Mouse (Mus musculus): ENCODE data around the gene Prss45. TPM values are rescaled to one million over a fixed set of nuclear protein-coding genes. Genes with fewer than 3 reads are reported as not detected.
A peak's percentile ranks its signal among the peaks of the same experiment; 100 is the strongest.

Prss45 gene
- polyA plus RNA-seq, 1 experiment from 2014 or later: 0.20 TPM

- H3K4me1 ChIP-seq (ENCODE audit: control insufficient read depth, insufficient read depth, low read length): peaks cover 22% of the 10 kb centered on the region
- H3K36me3 ChIP-seq (ENCODE audit: control insufficient read depth, insufficient read depth, low read length): no peaks in the 10 kb centered on the region
- peak overlapping the region; percentile 71 for H3K9ac ChIP-seq (ENCODE audit: low read depth, low read length)
- peak; percentile 77 for ATAC-seq
- peak overlapping the region; percentile 22; the same call in 1 of the 2 replicates for H3K27ac ChIP-seq (ENCODE audit: low read length)
- H3K4me3 ChIP-seq (ENCODE audit: low read depth, low read length): peak overlapping the region; percentile 44
- peaks cover 4% of the 10 kb centered on the region for H3K27me3 ChIP-seq (ENCODE audit: control insufficient read depth, insufficient read depth, low read depth, low read length)
- H3K4me2 ChIP-seq (ENCODE audit: low read length): peak overlapping the region; percentile 80
- WGBS: 8% methylated on average over 40 of the region's 40 CpGs
- no peaks in the 10 kb centered on the region for H3K9me3 ChIP-seq (replicated peaks; ENCODE audit: control insufficient read depth, low read length, poor library complexity, severe bottlenecking)
Measured at GRCm38 (mm10) chr9:110873681-110874659, 39.6 kb downstream of the Prss45 start.

GRCm38 (mm10) chr9:110874660-110875191 is 40.3 kb downstream of the Prss45 start:
- Histone ChIP-seq H3K4me1 (ENCODE audit: control insufficient read depth, insufficient read depth, low read length) (peaks cover 22% of the 10 kb centered on the region), H3K27me3 (ENCODE audit: control insufficient read depth, insufficient read depth, low read depth, low read length) (peaks cover 10% of the 10 kb centered on the region), H3K9ac (ENCODE audit: low read depth, low read length) (no peak overlapping the region), H3K9me3 (replicated peaks; ENCODE audit: control insufficient read depth, low read length, poor library complexity, severe bottlenecking) (no peaks in the 10 kb centered on the region), H3K4me3 (ENCODE audit: low read depth, low read length) (no peak overlapping the region), H3K4me2 (ENCODE audit: low read length) (peak overlapping the region; percentile 80; the same call in 1 of the 2 replicates), H3K36me3 (ENCODE audit: control insufficient read depth, insufficient read depth, low read length) (no peaks in the 10 kb centered on the region), H3K27ac (ENCODE audit: low read length) (peak overlapping the region; percentile 8; the same call in 1 of the 2 replicates)
- peak; percentile 6; the same call in 1 of the 2 replicates for ATAC-seq
- 9% methylated on average over 3 of the region's 3 CpGs for WGBS

GRCm38 (mm10) chr9:110875288-110875695 is 40.9 kb downstream of the Prss45 start:
- Histone ChIP-seq H3K27me3 (ENCODE audit: control insufficient read depth, insufficient read depth, low read depth, low read length) (peaks cover 14% of the 10 kb centered on the region), H3K36me3 (ENCODE audit: control insufficient read depth, insufficient read depth, low read length) (no peaks in the 10 kb centered on the region), H3K27ac (ENCODE audit: low read length) (peak overlapping the region; percentile 8; the same call in 1 of the 2 replicates), H3K9me3 (replicated peaks; ENCODE audit: control insufficient read depth, low read length, poor library complexity, severe bottlenecking) (no peaks in the 10 kb centered on the region), H3K4me1 (ENCODE audit: control insufficient read depth, insufficient read depth, low read length) (peaks cover 26% of the 10 kb centered on the region), H3K4me3 (ENCODE audit: low read depth, low read length) (no peak overlapping the region), H3K9ac (ENCODE audit: low read depth, low read length) (0 out of 2 replicates have a peak overlapping the region, but pooled peaks have one; percentile 18), H3K4me2 (ENCODE audit: low read length) (no peak overlapping the region)
- no peak for ATAC-seq
- WGBS: 16% methylated on average over 6 of the region's 6 CpGs

- Histone ChIP-seq H3K4me3 (ENCODE audit: low read depth, low read length) (no peak overlapping the region), H3K27me3 (ENCODE audit: control insufficient read depth, insufficient read depth, low read depth, low read length) (peaks cover 34% of the 10 kb centered on the region), H3K4me2 (ENCODE audit: low read length) (no peak overlapping the region), H3K9ac (ENCODE audit: low read depth, low read length) (no peak overlapping the region), H3K27ac (ENCODE audit: low read length) (no peak overlapping the region), H3K4me1 (ENCODE audit: control insufficient read depth, insufficient read depth, low read length) (peaks cover 30% of the 10 kb centered on the region), H3K36me3 (ENCODE audit: control insufficient read depth, insufficient read depth, low read length) (no peaks in the 10 kb centered on the region), H3K9me3 (replicated peaks; ENCODE audit: control insufficient read depth, low read length, poor library complexity, severe bottlenecking) (no peaks in the 10 kb centered on the region)
- 92% methylated on average over 1 of the region's 1 CpGs for WGBS
- ATAC-seq: no peak
Measured at GRCm38 (mm10) chr9:110877353-110877752, 43.0 kb downstream of the Prss45 start.

GRCm38 (mm10) chr9:110877888-110878287 is 43.5 kb downstream of the Prss45 start:
- no peak for ATAC-seq
- Histone ChIP-seq H3K4me3 (ENCODE audit: low read depth, low read length) (no peak overlapping the region), H3K27ac (ENCODE audit: low read length) (no peak overlapping the region), H3K27me3 (ENCODE audit: control insufficient read depth, insufficient read depth, low read depth, low read length) (peaks cover 33% of the 10 kb centered on the region), H3K9me3 (replicated peaks; ENCODE audit: control insufficient read depth, low read length, poor library complexity, severe bottlenecking) (no peaks in the 10 kb centered on the region), H3K4me2 (ENCODE audit: low read length) (no peak overlapping the region), H3K9ac (ENCODE audit: low read depth, low read length) (no peak overlapping the region), H3K36me3 (ENCODE audit: control insufficient read depth, insufficient read depth, low read length) (no peaks in the 10 kb centered on the region), H3K4me1 (ENCODE audit: control insufficient read depth, insufficient read depth, low read length) (peaks cover 30% of the 10 kb centered on the region)
- WGBS: 90% methylated on average over 5 of the region's 5 CpGs

GRCm38 (mm10) chr9:110879191-110879920 is 45.0 kb downstream of the Prss45 start, which contains the start of gene Als2cl:
Gene Als2cl (plus strand): TSS chr9:110879870.
- ATAC-seq: 0 out of 2 replicates have a peak, but pooled peaks have one; percentile 16
- peaks cover 21% of the 10 kb centered on the region for H3K4me1 ChIP-seq (ENCODE audit: control insufficient read depth, insufficient read depth, low read length)
- H3K9me3 ChIP-seq (replicated peaks; ENCODE audit: control insufficient read depth, low read length, poor library complexity, severe bottlenecking): no peaks in the 10 kb centered on the region
- no peaks in the 10 kb centered on the region for H3K36me3 ChIP-seq (ENCODE audit: control insufficient read depth, insufficient read depth, low read length)
- peak within 1 kb of the TSS; percentile 88 for H3K4me2 ChIP-seq (ENCODE audit: low read length)
- H3K4me3 ChIP-seq (ENCODE audit: low read depth, low read length): peak within 1 kb of the TSS; percentile 55
- no peak within 1 kb of the TSS for H3K27ac ChIP-seq (ENCODE audit: low read length)
- peaks cover 31% of the 10 kb centered on the region for H3K27me3 ChIP-seq (ENCODE audit: control insufficient read depth, insufficient read depth, low read depth, low read length)
- 12% methylated on average over 12 of the region's 12 CpGs for WGBS
- H3K9ac ChIP-seq (ENCODE audit: low read depth, low read length): peak within 1 kb of the TSS; percentile 67

GRCm38 (mm10) chr9:110879998-110880561 is 45.7 kb downstream of the Prss45 start, which contains the start of gene Tmie:
Gene Tmie (minus strand): TSS chr9:110880113.
- no peaks in the 10 kb centered on the region for H3K36me3 ChIP-seq (ENCODE audit: control insufficient read depth, insufficient read depth, low read length)
- no peaks in the 10 kb centered on the region for H3K9me3 ChIP-seq (replicated peaks; ENCODE audit: control insufficient read depth, low read length, poor library complexity, severe bottlenecking)
- H3K4me1 ChIP-seq (ENCODE audit: control insufficient read depth, insufficient read depth, low read length): peaks cover 14% of the 10 kb centered on the region
- peak within 1 kb of the TSS; percentile 67 for H3K9ac ChIP-seq (ENCODE audit: low read depth, low read length)
- peaks cover 31% of the 10 kb centered on the region for H3K27me3 ChIP-seq (ENCODE audit: control insufficient read depth, insufficient read depth, low read depth, low read length)
- WGBS: under 1% methylated on average over 48 of the region's 57 CpGs
- peak; percentile 50 for ATAC-seq
- H3K4me3 ChIP-seq (ENCODE audit: low read depth, low read length): peak within 1 kb of the TSS; percentile 55
- peak within 1 kb of the TSS; percentile 88 for H3K4me2 ChIP-seq (ENCODE audit: low read length)
- H3K27ac ChIP-seq (ENCODE audit: low read length): no peak within 1 kb of the TSS

- no peak overlapping the region for H3K27ac ChIP-seq (ENCODE audit: low read length)
- peaks cover 31% of the 10 kb centered on the region for H3K27me3 ChIP-seq (ENCODE audit: control insufficient read depth, insufficient read depth, low read depth, low read length)
- H3K36me3 ChIP-seq (ENCODE audit: control insufficient read depth, insufficient read depth, low read length): no peaks in the 10 kb centered on the region
- peak overlapping the region; percentile 55 for H3K4me3 ChIP-seq (ENCODE audit: low read depth, low read length)
- H3K9me3 ChIP-seq (replicated peaks; ENCODE audit: control insufficient read depth, low read length, poor library complexity, severe bottlenecking): no peaks in the 10 kb centered on the region
- H3K4me2 ChIP-seq (ENCODE audit: low read length): peak overlapping the region; percentile 88
- ATAC-seq: no peak
- no peak overlapping the region for H3K9ac ChIP-seq (ENCODE audit: low read depth, low read length)
- WGBS: 69% methylated on average over 4 of the region's 4 CpGs
- peaks cover 8% of the 10 kb centered on the region for H3K4me1 ChIP-seq (ENCODE audit: control insufficient read depth, insufficient read depth, low read length)
Measured at GRCm38 (mm10) chr9:110880772-110881171, 46.4 kb downstream of the Prss45 start.
